Mouse (Mus musculus): ENCODE results near the gene Stil. TPM values are rescaled to one million over a fixed set of nuclear protein-coding genes. Genes with fewer than 3 reads are reported as not detected.

Gene Stil
- polyA plus RNA-seq, 1 experiment from 2014 or later, result 16.6 TPM

DNA sequence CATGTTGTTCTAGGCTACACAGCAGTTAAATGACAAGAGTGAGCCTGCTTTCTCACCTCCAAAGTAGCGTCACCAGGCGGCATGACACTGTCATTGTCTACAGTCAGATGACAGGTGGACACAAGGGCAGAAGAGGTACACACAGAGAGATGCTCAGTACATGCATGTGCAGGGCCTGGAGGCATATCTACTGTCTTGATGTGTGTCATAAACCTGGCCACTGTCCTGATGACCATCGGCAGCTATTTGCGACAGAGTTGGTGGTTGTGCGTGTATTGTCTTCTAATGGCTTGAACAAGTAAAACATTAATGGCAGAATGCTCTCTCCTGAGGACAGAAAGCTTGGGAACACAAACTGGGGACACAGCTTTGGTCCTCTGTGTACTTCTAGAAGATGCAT is 51.3 kb downstream of the Stil start:
- 69% methylated on average over 5 of the region's 5 CpGs for WGBS
- Histone ChIP-seq H3K4me2 (no peak overlapping the region), H3K9ac (no peak overlapping the region), H3K4me1 (peaks cover 10% of the 10 kb centered on the region), H3K4me3 (no peak overlapping the region), H3K9me3 (no peaks in the 10 kb centered on the region), H3K36me3 (no peaks in the 10 kb centered on the region), H3K27ac (no peak overlapping the region), H3K27me3 (peaks cover 70% of the 10 kb centered on the region)
- ATAC-seq (ENCODE audit: borderline replicate concordance, extremely low read depth, low FRiP score, low TSS enrichment), result no peak

DNA sequence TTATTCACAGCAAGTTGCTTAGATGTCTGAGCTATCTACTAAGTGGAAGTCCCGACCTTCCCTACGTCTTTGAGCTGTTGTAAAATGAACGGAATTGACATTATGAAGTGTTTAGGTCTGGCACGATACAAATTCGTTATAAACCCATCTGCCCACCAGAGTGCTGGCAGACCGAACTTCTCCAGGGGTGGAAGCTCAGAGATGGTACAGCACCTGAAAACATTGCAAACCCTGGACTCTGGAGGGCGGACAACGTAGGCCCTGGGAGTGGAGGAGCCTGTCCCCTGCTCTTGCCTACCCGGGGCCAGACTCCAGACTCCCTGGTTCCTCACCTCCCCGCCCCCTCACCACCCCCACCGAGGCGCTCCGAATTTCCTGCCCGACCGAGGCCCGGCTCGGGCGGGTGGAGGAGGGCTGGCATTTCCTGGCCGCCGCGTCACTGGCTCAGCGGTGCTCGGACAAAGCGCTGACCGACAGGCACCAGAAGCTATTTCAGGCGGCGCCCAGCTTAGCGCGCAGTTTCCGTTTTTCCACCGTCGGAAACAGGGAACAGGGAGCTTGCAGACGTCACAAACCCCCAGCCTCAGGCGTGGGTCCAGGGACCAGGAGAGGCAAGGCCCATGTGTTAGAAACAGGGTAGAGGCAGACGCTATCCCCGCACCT is 52.5 kb downstream of the Stil start:
- 1% methylated on average over 36 of the region's 36 CpGs for whole genome bisulfite sequencing

DNA sequence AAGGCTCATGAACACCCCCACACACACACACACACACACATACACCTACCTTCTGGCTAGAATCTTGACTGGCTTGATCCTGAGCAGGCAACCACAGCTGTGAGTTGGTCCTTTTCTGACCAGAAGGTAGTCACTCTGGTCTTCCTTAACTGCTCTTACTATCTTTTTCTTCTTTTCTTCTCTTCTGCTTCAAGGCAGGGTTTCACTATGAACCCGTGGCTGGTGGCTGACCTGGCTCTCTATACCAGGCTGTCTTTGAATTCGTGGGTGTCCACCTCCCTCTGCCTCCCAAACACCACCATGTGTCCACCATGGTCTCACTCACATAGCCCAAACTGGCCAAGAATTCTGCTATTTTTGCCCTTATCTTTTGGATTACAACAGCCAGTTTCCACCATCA is 55.1 kb downstream of the Stil start:
- peaks cover 24% of the 10 kb centered on the region for H3K4me1 ChIP-seq
- H3K9ac ChIP-seq, result no peak overlapping the region
- no peak overlapping the region for H3K27ac ChIP-seq
- no peaks in the 10 kb centered on the region for H3K9me3 ChIP-seq
- no peaks in the 10 kb centered on the region for H3K36me3 ChIP-seq
- 17% methylated on average over 2 of the region's 2 CpGs for WGBS
- ATAC-seq (ENCODE audit: borderline replicate concordance, extremely low read depth, low FRiP score, low TSS enrichment), result no peak
- peaks cover 98% of the 10 kb centered on the region for H3K27me3 ChIP-seq
- no peak overlapping the region for H3K4me3 ChIP-seq
- H3K4me2 ChIP-seq, result no peak overlapping the region

More for the DNA sequence above, 52.5 kb downstream of the Stil start:
- Histone ChIP-seq H3K36me3 (no peaks in the 10 kb centered on the region), H3K27ac (peak overlapping the region; percentile 53), H3K9ac (no peak overlapping the region), H3K4me1 (peaks cover 20% of the 10 kb centered on the region), H3K27me3 (peaks cover 81% of the 10 kb centered on the region), H3K9me3 (no peaks in the 10 kb centered on the region), H3K4me2 (peak overlapping the region; percentile 51), H3K4me3 (peak overlapping the region; percentile 24)
- peak; percentile 76 for ATAC-seq (ENCODE audit: borderline replicate concordance, extremely low read depth, low FRiP score, low TSS enrichment)

DNA sequence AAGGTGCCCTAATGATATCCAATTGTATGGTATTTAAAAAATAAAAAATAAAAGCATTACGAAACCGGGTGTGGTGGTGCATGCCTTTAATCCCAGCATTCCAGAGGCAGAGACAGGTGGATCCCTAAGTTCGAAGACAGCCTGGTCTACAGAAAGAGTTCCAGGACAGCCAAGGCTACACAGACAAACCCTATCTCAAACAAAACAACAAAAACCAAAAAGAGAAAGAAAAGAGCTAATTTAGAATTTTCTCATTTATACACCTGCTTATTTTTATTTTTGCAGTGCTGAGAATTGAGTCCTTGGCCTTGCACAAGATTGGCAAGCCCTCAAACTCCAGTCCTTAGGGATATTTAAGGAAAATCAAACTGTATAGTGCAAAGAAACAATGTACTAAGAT is 55.7 kb downstream of the Stil start:
- Histone ChIP-seq H3K27me3 (peaks cover 98% of the 10 kb centered on the region), H3K4me1 (peaks cover 24% of the 10 kb centered on the region), H3K9ac (no peak overlapping the region), H3K9me3 (no peaks in the 10 kb centered on the region), H3K27ac (no peak overlapping the region), H3K4me2 (no peak overlapping the region; the same call in 1 of the 2 replicates), H3K4me3 (no peak overlapping the region), H3K36me3 (no peaks in the 10 kb centered on the region)
- 23% methylated on average over 3 of the region's 3 CpGs for WGBS
- ATAC-seq (ENCODE audit: borderline replicate concordance, extremely low read depth, low FRiP score, low TSS enrichment), result no peak

DNA sequence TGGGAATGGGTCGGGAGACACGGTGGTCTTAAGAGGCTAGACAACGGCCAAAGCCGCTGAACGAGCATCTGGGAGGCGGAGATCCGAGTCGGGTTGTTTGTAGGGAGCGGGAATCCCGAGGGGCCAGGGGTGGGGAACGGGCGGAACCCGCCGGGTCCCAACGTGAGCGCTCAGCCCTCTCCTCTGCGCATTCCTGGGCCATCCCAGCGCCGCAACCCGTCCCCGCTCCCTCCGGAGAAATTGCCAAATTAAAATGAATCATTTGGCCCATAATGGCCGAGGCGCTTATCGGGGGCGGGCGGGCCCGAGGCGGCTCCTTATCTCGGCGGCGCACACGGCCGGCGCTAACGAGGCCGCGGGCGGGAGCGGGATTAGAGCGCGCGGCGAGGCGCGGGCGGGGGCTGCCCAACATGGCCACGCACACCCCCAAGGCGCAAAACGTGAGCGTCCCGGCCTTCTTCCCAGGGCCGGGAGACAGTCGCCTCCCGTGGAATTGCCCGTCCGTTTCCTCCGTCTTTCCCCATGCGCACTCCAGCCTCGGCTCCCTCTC is 56.5 kb downstream of the Stil start, which contains the start of gene Tal1:
TSS of gene Tal1 (plus strand) at position 56 of the 550 bp plus-strand sequence.
- peak; percentile 36; the same call in 1 of the 2 replicates for ATAC-seq (ENCODE audit: borderline replicate concordance, extremely low read depth, low FRiP score, low TSS enrichment)
- under 1% methylated on average over 59 of the region's 60 CpGs for WGBS
- H3K4me1 ChIP-seq, result peaks cover 24% of the 10 kb centered on the region
- H3K9ac ChIP-seq, result peak within 1 kb of the TSS; percentile 38
- H3K27ac ChIP-seq, result peak within 1 kb of the TSS; percentile 55
- peak within 1 kb of the TSS; percentile 68 for H3K4me2 ChIP-seq
- H3K4me3 ChIP-seq, result peak within 1 kb of the TSS; percentile 38
- peaks cover 98% of the 10 kb centered on the region for H3K27me3 ChIP-seq
- H3K36me3 ChIP-seq, result no peaks in the 10 kb centered on the region
- no peaks in the 10 kb centered on the region for H3K9me3 ChIP-seq

DNA sequence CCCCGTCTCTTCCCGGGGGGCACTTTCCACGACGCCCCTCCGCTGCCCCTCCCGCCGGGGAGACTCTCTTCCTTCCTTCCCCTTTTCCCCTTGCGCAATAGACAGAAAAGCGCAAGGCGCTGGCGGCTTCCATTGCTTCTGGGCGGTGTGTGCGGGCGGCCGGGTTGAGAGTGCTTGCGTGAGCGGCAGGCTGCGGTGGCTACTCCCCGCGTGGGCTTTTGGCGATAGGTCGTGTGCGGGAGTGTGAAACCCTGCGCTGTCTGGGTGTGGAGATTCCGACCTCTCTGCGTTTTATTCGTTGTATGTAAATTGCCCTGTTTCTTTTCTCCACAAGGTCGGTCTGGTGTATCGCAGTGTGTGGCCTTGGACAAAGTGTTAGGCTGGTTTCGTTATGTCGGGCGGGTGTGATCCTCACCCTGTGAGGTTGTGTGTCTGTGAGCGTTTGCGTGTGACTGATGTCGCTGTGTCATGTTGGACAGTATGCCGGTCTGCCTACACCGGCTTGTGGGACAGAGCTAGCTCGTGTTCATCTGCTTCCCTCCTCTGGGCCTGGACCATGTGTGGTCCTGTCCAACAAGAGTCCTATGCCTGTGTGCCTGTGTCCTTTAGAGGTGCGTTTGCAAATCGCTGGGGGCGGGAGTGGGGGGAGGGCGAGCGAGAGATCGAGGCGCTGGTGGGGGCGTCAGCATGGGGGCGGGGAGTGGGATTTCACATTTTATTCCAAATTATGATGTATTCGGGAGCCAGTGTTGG is 57.1 kb downstream of the Stil start:
- Histone ChIP-seq H3K9me3 (no peaks in the 10 kb centered on the region), H3K36me3 (no peaks in the 10 kb centered on the region), H3K27me3 (peaks cover 98% of the 10 kb centered on the region), H3K4me3 (peak overlapping the region; percentile 38), H3K4me1 (peaks cover 24% of the 10 kb centered on the region), H3K9ac (peak overlapping the region; percentile 38), H3K4me2 (peak overlapping the region; percentile 68), H3K27ac (peak overlapping the region; percentile 55)
- WGBS, result under 1% methylated on average over 48 of the region's 48 CpGs
- ATAC-seq (ENCODE audit: borderline replicate concordance, extremely low read depth, low FRiP score, low TSS enrichment), result peak; percentile 61; the same call in 1 of the 2 replicates

DNA sequence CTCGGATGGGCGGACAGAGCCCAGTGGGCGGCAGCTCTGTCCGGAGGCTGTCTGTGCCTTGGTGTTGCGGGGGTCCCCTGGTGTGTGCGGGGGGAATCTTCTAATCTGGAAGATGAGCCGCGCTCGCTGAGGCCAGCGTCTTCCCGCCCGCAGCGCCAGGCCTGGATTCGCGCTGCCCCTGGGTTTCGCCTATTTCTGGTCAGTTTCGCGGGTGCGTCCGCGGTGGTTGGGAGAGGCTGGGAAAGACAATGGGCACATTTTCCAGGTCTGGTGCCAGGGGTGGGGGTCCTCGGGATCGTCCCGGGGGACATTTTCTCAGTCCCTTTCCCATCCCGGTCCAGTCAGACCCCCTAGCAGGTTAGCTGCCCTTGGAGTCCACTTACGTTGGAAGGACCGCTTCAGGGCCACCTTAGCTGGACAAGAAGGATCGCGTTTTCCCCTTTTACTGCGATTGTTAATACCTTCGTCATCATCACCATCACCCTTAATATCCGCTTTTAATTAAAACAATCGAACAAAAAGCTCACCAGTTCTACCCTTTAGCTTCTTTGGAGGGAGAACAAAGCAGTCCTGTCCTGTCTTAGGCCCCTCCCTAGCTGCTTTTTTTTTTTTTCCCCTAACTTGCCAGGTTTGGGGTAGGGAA is 57.8 kb downstream of the Stil start:
- whole genome bisulfite sequencing, result 1% methylated on average over 33 of the region's 33 CpGs

DNA sequence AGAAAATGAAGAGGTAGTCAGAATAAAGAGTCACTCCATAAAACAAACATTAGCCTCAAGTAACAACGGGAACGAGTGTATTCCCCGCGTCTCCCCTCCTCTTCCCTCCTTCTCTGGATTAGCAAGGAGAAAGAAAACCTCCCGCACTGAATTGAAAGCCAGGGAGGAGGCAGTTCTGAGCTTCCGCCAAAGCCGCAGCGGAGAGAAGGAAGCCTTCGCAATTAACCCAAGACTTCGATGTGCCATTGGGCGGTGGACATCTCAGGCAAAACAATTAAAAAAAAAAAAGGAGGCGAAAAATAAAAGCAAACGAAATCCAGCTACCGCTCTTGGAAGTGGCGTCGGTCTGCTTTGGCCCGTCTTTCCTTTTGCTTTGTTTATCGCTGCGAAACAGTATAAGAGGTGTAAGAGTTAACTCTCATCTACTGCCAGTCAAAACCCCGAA is 58.4 kb downstream of the Stil start:
- 1% methylated on average over 20 of the region's 20 CpGs for WGBS
- peaks cover 99% of the 10 kb centered on the region for H3K27me3 ChIP-seq

More for the DNA sequence above, 57.8 kb downstream of the Stil start:
- H3K4me1 ChIP-seq, result peaks cover 23% of the 10 kb centered on the region
- peak overlapping the region; percentile 55 for H3K27ac ChIP-seq
- peak overlapping the region; percentile 38 for H3K4me3 ChIP-seq
- no peaks in the 10 kb centered on the region for H3K9me3 ChIP-seq
- ATAC-seq (ENCODE audit: borderline replicate concordance, extremely low read depth, low FRiP score, low TSS enrichment), result no peak
- peak overlapping the region; percentile 68 for H3K4me2 ChIP-seq
- H3K9ac ChIP-seq, result peak overlapping the region; percentile 38
- no peaks in the 10 kb centered on the region for H3K36me3 ChIP-seq
- H3K27me3 ChIP-seq, result peaks cover 98% of the 10 kb centered on the region

DNA sequence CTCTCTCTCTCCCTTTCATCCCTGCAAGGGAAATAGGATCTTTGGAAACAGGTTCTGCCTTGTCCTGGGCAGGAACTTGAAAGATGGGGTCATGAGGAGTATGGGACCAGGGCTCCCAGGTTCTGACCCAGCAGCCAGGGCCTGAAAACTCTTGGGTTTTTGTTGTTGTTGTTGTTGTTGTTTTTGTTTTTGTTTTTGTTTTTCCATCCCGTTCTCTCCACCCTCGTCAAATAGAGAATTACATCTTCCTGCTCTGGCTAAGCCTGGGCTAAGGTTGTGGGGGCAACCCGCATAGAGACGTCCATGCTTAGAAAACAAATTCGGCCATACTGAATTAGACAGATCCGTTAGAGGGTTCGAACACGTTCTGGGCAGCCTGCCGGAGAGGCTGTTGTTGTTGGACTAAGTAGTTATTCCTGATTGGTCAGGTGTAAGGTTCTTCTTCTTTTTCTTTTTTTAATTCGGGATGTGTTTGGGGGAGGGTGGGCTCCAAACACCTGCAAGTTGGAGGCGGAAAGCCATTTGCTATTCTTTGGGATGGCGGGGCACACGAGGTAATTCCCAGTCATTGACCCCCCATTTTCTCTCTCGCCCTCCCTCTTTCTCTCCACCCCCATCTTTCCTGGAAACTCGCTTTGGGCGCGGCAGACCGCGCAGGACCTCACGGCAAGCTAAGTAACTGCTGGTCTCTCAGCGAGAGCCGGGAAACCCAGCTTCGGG is 59.1 kb downstream of the Stil start:
- Histone ChIP-seq H3K9me3 (no peaks in the 10 kb centered on the region), H3K4me2 (peak overlapping the region; percentile 20), H3K4me1 (peaks cover 26% of the 10 kb centered on the region), H3K9ac (no peak overlapping the region; the same call in 1 of the 2 replicates), H3K36me3 (no peaks in the 10 kb centered on the region), H3K27ac (peak overlapping the region; percentile 79), H3K4me3 (peak overlapping the region; percentile 38), H3K27me3 (peaks cover 99% of the 10 kb centered on the region)
- 5% methylated on average over 23 of the region's 23 CpGs for WGBS
- ATAC-seq (ENCODE audit: borderline replicate concordance, extremely low read depth, low FRiP score, low TSS enrichment), result no peak

More for the DNA sequence above, 58.4 kb downstream of the Stil start:
- H3K4me3 ChIP-seq, result peak overlapping the region; percentile 38
- ATAC-seq (ENCODE audit: borderline replicate concordance, extremely low read depth, low FRiP score, low TSS enrichment), result no peak
- peak overlapping the region; percentile 38; the same call in 1 of the 2 replicates for H3K9ac ChIP-seq
- no peaks in the 10 kb centered on the region for H3K36me3 ChIP-seq
- peak overlapping the region; percentile 20 for H3K4me2 ChIP-seq
- H3K9me3 ChIP-seq, result no peaks in the 10 kb centered on the region
- H3K4me1 ChIP-seq, result peaks cover 23% of the 10 kb centered on the region
- H3K27ac ChIP-seq, result peak overlapping the region; percentile 55

DNA sequence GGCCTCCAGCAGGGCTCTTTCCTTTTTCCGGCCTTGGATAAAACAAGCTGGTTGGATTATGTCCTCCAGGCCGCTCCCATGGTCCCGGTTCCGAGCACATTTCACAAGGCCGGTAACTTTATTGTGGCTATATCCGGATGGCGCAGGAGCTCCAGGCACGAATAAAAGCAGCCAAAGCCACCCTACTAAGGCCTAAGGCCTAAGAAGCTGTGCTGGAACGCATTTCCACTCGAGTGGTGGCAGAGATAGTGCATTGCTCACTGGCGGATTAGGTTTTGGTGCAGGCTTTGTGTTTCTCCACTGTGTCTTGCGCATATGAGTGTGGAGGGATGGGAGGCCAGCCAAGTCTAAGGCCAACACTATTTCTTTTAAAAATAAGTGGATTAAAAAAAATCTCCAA is 59.9 kb downstream of the Stil start:
- Histone ChIP-seq H3K9me3 (no peaks in the 10 kb centered on the region), H3K4me3 (peak overlapping the region; percentile 38)

DNA sequence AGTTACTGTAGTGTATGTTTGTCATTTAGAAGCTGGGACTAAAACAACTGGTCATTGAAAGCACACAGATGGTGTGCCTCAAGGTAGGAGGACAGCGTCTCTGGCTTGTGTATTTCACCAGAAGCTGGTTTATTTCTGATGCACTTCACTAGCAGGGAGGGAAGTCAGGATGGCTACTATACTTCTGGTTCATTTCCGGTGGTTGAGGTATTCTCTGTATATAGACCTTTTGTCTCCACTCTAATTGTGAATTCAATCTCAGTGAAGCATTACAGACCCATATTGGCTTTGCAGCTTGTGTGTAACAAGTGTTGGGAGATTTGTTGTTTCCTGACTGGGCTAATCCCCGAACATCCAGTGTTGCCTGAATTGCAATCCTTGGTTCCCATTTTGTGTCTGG is 60.8 kb downstream of the Stil start:
- H3K9me3 ChIP-seq, result no peaks in the 10 kb centered on the region
- peak overlapping the region; percentile 42 for H3K4me2 ChIP-seq
- H3K27me3 ChIP-seq, result peaks cover 99% of the 10 kb centered on the region
- H3K4me1 ChIP-seq, result peaks cover 26% of the 10 kb centered on the region
- H3K27ac ChIP-seq, result no peak overlapping the region
- no peak for ATAC-seq (ENCODE audit: borderline replicate concordance, extremely low read depth, low FRiP score, low TSS enrichment)
- H3K9ac ChIP-seq, result no peak overlapping the region
- no peaks in the 10 kb centered on the region for H3K36me3 ChIP-seq
- WGBS, result 19% methylated on average over 3 of the region's 3 CpGs
- H3K4me3 ChIP-seq, result peak overlapping the region; percentile 38; the same call in 1 of the 2 replicates

More for the DNA sequence above, 59.9 kb downstream of the Stil start:
- H3K27me3 ChIP-seq, result peaks cover 99% of the 10 kb centered on the region
- H3K4me1 ChIP-seq, result peaks cover 26% of the 10 kb centered on the region
- no peak for ATAC-seq (ENCODE audit: borderline replicate concordance, extremely low read depth, low FRiP score, low TSS enrichment)
- no peaks in the 10 kb centered on the region for H3K36me3 ChIP-seq
- H3K9ac ChIP-seq, result no peak overlapping the region
- H3K4me2 ChIP-seq, result peak overlapping the region; percentile 42
- H3K27ac ChIP-seq, result peak overlapping the region; percentile 79
- WGBS, result 12% methylated on average over 12 of the region's 12 CpGs

Data from lung, embryonic 15.5 days (tissue).